Mouse (Mus musculus): ENCODE measurements around the gene Slc26a1.

The Slc26a1 gene

GRCm38 (mm10) chr5:108675251-108675816, at the start of gene Slc26a1:
Gene Slc26a1 (minus strand): TSS chr5:108675569.
- DNase-seq (ENCODE audit: low spot score in 2 of 2) = no peak

GRCm38 (mm10) chr5:108724006-108724405, 48.6 kb upstream of the Slc26a1 start:
- no peak for DNase-seq (ENCODE audit: low spot score in 2 of 2)

- DNase-seq (ENCODE audit: low spot score in 2 of 2) = no peak
Measured at GRCm38 (mm10) chr5:108719761-108720160, 44.4 kb upstream of the Slc26a1 start.

- no peak for DNase-seq (ENCODE audit: low spot score in 2 of 2)
Measured at GRCm38 (mm10) chr5:108718051-108718450, 42.7 kb upstream of the Slc26a1 start.

GRCm38 (mm10) chr5:108715974-108716373, 40.6 kb upstream of the Slc26a1 start:
- no peak for DNase-seq (ENCODE audit: low spot score in 2 of 2)

- peak in 1 of 2 experiments; percentile 28 for DNase-seq (ENCODE audit: low spot score in 2 of 2)
Measured at GRCm38 (mm10) chr5:108714149-108714548, 38.8 kb upstream of the Slc26a1 start.

GRCm38 (mm10) chr5:108713691-108714090, 38.3 kb upstream of the Slc26a1 start:
- DNase-seq (ENCODE audit: low spot score in 2 of 2) = no peak

- DNase-seq (ENCODE audit: low spot score in 2 of 2) = no peak
Measured at GRCm38 (mm10) chr5:108713096-108713495, 37.7 kb upstream of the Slc26a1 start.

GRCm38 (mm10) chr5:108711968-108712367, 36.6 kb upstream of the Slc26a1 start:
- DNase-seq (ENCODE audit: low spot score in 2 of 2) = no peak

GRCm38 (mm10) chr5:108708981-108709731, 33.8 kb upstream of the Slc26a1 start:
- no peak for DNase-seq (ENCODE audit: low spot score in 2 of 2)

GRCm38 (mm10) chr5:108708419-108708818, 33.0 kb upstream of the Slc26a1 start:
- no peak for DNase-seq (ENCODE audit: low spot score in 2 of 2)

GRCm38 (mm10) chr5:108707758-108708157, 32.4 kb upstream of the Slc26a1 start:
- no peak for DNase-seq (ENCODE audit: low spot score in 2 of 2)

GRCm38 (mm10) chr5:108703754-108704626, 28.6 kb upstream of the Slc26a1 start:
- no peak for DNase-seq (ENCODE audit: low spot score in 2 of 2)

GRCm38 (mm10) chr5:108701341-108702021, 26.1 kb upstream of the Slc26a1 start:
- DNase-seq (ENCODE audit: low spot score in 2 of 2) = no peak

GRCm38 (mm10) chr5:108700346-108700745, 25.0 kb upstream of the Slc26a1 start:
- DNase-seq (ENCODE audit: low spot score in 2 of 2) = no peak

- peak; percentile 55 to 60 for DNase-seq (ENCODE audit: low spot score in 2 of 2)
Measured at GRCm38 (mm10) chr5:108697341-108697753, 22.0 kb upstream of the Slc26a1 start.

GRCm38 (mm10) chr5:108696542-108696941, 21.2 kb upstream of the Slc26a1 start:
- DNase-seq (ENCODE audit: low spot score in 2 of 2) = no peak

GRCm38 (mm10) chr5:108695861-108696260, 20.5 kb upstream of the Slc26a1 start:
- DNase-seq (ENCODE audit: low spot score in 2 of 2) = no peak

- DNase-seq (ENCODE audit: low spot score in 2 of 2) = no peak
Measured at GRCm38 (mm10) chr5:108694352-108695261, 19.2 kb upstream of the Slc26a1 start.

- peak; percentile 55 to 56 for DNase-seq (ENCODE audit: low spot score in 2 of 2)
Measured at GRCm38 (mm10) chr5:108693872-108694288, 18.5 kb upstream of the Slc26a1 start.

- DNase-seq (ENCODE audit: low spot score in 2 of 2) = no peak
Measured at GRCm38 (mm10) chr5:108692271-108692670, 16.9 kb upstream of the Slc26a1 start, which contains the start of gene Fgfrl1. Gene Fgfrl1 (plus strand): TSS chr5:108692382.

Data from right cerebral cortex, postnatal 36 days (tissue).